Mouse (Mus musculus) adipocyte (in vitro differentiated cells): ENCODE measurements at regions not wholly inside any gene's neighbourhood (a gene's known extent, or its start where the extent isn't known, plus 50 kb on each side); places are given as distances from the start of the nearest gene placed in this dataset.

Source experiments
- DNase-seq: peaks from one replicate; pipeline ENCODE4 v3.0.0-alpha.2; 2016; ENCODE audit warnings: low spot score

GRCm38 (mm10) chr9:81140158-81140557, 493.5 kb downstream of the Htr1b start:
- no peak for DNase-seq

GRCm38 (mm10) chr9:81136366-81136765, 497.3 kb downstream of the Htr1b start:
- DNase-seq = peak; percentile 3

GRCm38 (mm10) chr9:81113044-81113443, 520.6 kb downstream of the Htr1b start:
- no peak for DNase-seq

- DNase-seq = no peak
Observed at GRCm38 (mm10) chr9:81073248-81073647, 560.4 kb downstream of the Htr1b start.

- DNase-seq = no peak
Observed at GRCm38 (mm10) chr9:81042521-81042920, 577.2 kb upstream of the Impg1 start.

GRCm38 (mm10) chr9:81041967-81042366, 576.7 kb upstream of the Impg1 start:
- no peak for DNase-seq
